Mouse (Mus musculus): ENCODE results near the gene Rpl35a.

Gene Rpl35a

DNA sequence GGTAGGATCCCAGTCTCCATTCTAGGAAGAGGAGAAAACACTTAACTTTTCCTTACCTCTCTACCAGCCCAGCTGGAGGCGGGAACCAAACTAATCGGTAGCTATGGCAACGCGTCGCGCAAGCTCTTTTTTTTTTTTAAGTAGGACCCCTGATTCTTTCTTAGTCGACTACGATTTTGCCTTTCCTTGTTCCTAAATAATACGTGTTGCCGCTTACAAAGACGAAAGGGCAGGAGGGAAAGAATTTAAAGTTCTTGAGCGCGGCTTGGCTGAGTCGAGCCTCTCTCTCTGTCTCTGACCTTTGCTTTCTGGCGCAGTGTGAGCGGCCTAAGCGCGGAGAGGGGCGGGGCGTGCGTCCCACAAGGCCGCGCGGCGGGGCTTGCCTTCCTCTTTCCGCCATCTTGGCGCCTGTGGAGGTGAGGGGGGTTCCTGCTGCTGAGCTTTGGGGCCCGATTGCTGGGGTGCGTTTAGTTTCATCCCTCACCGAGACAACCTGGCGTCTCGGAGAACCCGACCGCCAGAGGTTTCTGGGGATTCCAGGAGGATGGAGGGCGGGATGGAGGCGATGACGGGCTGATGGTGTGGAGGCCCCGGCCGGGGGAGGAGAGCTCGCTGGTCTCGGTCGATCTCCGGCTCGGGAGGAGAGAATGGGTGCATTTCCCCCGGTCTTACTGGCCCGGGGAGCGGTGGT is at the start of gene Rpl35a, which contains the start of gene Iqcg:
Gene Rpl35a (plus strand): TSS at position 359 of the 691 bp plus-strand sequence.
Gene Iqcg (minus strand): TSS at position 124 of the 691 bp plus-strand sequence.
- in situ Hi-C loops (cut with MboI; ENCODE audit: low sequenced_read_pairs): no loop called here

DNA sequence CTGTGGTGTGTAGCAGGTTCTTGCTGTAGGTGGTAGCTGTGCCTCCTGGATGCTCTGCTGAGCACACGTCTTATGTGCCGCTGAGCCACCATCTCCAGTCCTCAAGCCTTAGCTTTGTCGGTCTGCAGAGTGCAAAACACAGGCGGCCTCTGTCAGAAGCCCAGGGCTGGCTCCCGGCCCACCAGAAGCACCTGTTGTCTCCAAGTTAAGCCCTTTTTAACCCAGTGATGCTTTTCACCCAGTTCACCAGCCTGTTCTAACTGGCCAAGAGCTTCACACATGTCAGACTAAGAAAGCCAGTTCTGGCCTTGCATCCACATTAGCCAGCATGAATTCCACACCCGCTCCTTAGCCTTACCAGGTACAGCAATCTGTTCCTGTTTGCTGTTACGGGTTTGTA is 49.4 kb upstream of the Rpl35a start:
- in situ Hi-C loops (cut with MboI; ENCODE audit: low sequenced_read_pairs): no loop called here

DNA sequence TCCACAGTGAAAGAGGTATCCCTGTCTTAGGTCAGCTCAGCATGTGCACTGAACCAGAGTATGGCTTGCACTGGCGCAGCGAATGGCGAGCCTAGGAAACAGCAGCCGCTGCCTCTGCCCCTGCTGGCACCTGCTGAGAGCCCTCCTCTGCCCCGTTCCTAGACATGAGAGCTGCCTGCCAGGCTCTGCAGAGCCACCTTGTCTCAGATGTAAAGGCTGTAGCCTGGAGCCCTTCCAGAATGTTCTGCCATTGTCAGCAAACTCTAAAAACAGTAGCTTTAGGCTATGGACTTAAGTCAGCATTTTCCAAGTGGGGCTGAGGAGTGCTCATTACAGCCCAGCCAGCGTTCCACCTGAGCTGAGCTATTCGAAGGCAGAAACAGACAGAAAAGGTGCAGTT is 48.8 kb upstream of the Rpl35a start:
- in situ Hi-C loops (cut with MboI; ENCODE audit: low sequenced_read_pairs): no loop called here

DNA sequence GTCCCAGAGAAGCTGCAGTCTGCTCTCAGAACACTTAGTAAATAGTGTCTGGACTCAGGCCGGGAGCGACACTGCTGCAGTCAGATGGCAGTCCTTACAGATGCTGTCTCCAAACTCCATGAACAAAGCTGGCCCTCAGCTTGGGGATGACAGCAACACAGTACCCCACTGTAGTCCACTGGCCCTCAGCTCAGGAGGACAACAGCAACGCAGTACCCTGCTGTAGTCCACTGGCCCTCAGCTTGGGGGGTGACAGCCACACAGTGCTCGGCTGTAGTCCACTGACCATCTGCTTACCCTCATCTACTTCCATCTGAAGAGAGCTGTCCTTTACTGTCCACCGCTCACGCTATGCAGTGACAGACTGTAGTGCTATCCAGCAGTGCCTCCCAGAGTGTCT is 46.1 kb upstream of the Rpl35a start:
- in situ Hi-C loops (cut with MboI; ENCODE audit: low sequenced_read_pairs): no loop called here

- in situ Hi-C loops (cut with MboI; ENCODE audit: low sequenced_read_pairs): no loop called here
These were observed 42.5 kb upstream of the Rpl35a start for GRCm38 (mm10) chr16:33013801-33014200.

- in situ Hi-C loops (cut with MboI; ENCODE audit: low sequenced_read_pairs): no loop called here
These were observed 41.3 kb upstream of the Rpl35a start for GRCm38 (mm10) chr16:33014921-33015320.

- in situ Hi-C loops (cut with MboI; ENCODE audit: low sequenced_read_pairs): no loop called here
These were observed 40.8 kb upstream of the Rpl35a start for GRCm38 (mm10) chr16:33015396-33015907.

GRCm38 (mm10) chr16:33015986-33016385 is 40.3 kb upstream of the Rpl35a start:
- in situ Hi-C loops (cut with MboI; ENCODE audit: low sequenced_read_pairs): no loop called here

DNA sequence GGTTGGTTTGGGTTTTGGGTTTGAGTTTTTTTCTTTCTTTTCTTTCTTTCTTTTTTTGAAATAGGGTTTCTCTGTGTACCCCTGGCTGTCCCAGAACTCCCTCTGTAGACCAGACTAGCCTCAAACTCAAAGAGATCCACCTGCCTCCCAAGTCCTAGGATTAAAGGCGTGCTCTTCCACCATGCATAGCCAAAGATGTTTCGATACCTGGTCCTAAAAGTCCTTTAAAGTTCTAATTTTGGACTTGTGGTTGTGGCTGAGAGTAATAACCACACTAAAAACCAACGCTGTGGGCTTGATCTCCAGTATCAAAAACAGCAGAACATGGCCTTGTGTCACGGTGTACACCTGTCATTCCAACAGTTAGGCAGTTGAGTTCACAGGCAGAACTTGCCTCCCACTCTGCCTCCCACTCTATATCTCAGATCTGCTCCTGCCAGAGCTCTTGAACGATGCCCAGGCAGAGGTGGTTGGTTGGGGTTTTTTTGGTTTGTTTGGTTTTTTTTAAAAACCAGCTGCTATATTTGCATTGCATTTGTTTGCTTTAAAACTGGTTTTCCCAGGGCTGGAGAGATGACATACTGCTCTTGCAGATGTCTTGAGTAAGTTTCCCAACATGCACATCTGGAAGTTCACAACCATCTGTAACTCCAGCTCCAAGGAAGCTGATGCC is 38.4 kb upstream of the Rpl35a start:
- in situ Hi-C loops (cut with MboI; ENCODE audit: low sequenced_read_pairs): no loop called here

GRCm38 (mm10) chr16:33019117-33019770 is 37.0 kb upstream of the Rpl35a start:
- in situ Hi-C loops (cut with MboI; ENCODE audit: low sequenced_read_pairs): no loop called here

DNA sequence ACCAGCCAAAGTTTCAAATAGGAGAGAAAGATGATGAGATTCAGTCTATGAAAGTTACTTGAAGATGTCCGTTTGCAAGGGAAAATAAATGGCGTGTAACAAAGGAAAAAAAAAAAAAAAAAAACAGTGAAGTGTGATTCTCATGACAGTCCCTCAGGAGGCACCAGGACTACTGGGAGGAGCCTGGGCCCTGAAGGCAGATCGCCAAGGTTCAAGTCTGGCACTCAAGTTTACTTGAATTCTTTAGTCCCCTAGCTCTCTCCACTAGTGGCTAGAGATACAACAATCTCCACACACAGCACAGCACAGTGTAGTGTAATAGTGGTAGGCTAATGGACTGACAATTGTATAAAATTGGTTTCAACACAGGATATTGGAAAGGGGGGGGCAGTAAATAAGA is 34.9 kb upstream of the Rpl35a start:
- in situ Hi-C loops (cut with MboI; ENCODE audit: low sequenced_read_pairs): no loop called here

DNA sequence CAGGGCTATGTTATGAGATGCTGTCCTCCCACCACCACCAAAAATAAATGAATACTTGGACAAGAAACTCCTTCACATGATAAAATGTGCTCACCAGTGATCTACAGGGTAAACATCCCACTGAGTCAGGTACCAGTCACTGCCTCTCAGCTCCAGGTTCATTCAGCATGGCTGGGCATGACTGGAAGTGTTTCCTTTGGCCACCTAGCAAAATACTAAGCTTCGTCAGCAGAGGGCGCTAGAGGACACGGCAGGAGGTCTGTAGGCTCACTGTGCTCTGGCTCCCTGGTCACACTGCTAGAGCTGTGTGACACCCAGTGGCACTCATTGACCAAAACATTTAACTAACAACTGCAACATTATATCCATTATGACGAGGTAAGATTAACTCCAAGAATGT is 32.5 kb upstream of the Rpl35a start:
- in situ Hi-C loops (cut with MboI; ENCODE audit: low sequenced_read_pairs): no loop called here

DNA sequence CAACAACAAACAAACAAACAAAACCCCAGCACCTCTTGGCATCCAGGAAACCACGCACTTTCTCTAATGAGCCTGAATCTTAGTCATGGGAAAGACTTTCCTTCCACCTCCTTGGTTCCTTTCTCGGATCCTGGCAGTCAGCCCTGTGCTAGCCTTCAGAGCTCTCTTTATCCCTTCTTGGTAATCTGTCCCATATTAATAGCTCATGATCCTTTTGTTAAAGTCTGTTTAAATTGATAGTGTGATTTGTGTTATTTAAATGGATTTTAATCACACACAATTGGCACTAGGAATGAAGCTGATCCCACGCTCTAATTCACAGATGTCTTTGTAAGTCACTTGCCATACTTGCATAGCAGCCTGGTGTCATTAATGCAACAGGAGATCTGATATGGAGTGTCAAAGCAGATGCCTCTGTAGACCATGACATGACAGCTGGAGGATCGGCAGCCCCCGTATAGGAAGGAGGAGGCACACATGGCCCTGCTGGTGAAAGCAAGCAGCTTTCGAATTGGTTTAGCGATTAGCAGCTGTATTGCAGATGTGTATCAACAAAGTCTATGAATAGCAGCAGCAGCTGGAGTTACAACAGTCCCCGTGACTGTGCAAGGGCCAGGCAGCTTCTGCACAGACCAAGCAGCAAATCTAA is 31.7 kb upstream of the Rpl35a start:
- in situ Hi-C loops (cut with MboI; ENCODE audit: low sequenced_read_pairs): no loop called here

GRCm38 (mm10) chr16:33026357-33026756 is 29.9 kb upstream of the Rpl35a start:
- in situ Hi-C loops (cut with MboI; ENCODE audit: low sequenced_read_pairs): no loop called here

DNA sequence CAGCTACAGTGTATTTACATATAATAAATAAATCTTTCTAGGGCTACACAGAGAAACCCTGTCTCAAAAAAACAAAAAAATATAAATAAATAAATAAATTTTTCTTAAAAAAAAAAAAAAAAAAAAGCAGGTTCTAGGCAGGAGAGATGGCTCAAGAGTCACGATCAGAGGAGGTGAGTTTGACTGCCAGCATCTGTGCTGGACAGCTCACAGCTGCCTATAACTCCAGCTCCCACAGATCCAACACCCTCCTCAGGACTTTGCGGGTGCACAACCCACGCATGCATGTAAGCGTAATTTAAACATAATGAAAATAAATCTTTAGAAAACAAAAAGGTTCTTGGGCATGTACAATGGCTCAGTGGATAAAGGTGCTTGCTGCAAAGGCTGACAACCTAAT is 20.2 kb upstream of the Rpl35a start:
- in situ Hi-C loops (cut with MboI; ENCODE audit: low sequenced_read_pairs): no loop called here

DNA sequence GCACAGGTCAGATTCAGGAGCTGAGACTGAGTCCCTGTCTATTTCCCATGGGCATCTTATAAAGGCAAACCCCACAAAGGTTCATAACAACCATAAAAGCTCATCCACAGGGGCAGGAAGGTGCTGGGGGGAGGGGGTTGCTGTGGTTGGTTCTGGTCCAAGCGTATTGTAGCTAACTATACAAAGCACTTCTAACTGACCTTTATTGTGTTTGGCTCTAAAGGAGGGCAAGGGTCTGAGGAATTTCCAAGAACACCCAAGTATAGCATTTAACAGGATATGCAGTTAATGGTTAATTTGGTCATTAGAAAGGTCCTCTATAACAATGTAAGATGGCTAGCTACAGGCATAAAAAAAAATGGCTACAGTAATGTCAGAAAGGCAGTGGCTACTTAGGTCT is 13.6 kb upstream of the Rpl35a start:
- in situ Hi-C loops (cut with MboI; ENCODE audit: low sequenced_read_pairs): no loop called here

GRCm38 (mm10) chr16:33043268-33043667 is 13.0 kb upstream of the Rpl35a start:
- in situ Hi-C loops (cut with MboI; ENCODE audit: low sequenced_read_pairs): no loop called here

DNA sequence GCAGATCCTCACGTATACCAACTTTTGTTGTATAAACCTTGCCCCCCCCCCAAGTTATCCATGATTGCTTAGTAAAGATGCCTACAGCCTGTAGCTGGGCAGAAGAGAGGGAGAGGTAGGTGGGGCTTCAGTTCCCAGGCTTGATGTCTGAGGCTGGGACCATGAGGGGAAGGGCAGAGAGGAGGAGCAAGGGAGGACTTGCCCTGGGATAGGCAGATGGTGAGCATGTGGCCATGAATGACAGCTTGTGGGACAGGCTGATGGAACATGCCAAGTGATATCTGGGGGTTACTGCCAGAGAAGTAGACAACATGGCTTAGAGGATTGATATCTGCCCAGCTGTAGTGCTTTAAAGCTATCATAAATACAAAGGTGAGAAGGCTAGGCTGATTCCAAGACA is 8.2 kb upstream of the Rpl35a start:
- in situ Hi-C loops (cut with MboI; ENCODE audit: low sequenced_read_pairs): no loop called here

- in situ Hi-C loops (cut with MboI; ENCODE audit: low sequenced_read_pairs): no loop called here
These were observed 7.6 kb upstream of the Rpl35a start for GRCm38 (mm10) chr16:33048686-33049085.

DNA sequence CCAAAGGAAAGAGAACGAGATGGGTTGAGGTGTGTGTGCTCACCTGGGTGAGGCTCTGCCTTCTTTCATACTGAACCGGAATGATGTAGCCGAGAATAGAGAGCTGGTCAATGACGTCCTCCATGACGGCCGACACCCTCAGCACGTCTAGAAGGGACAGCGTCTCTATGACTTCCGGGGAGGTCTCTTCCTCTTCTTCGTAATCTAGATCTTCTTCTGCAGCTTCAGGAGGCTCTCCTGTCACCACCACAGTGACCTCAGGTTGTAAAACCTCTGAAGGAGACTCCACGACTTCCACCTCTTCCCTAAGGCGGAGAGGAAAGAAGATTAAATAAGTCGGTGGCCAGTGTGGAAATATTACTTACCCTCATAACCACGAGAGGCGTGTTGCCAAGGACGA is 6.4 kb upstream of the Rpl35a start:
- in situ Hi-C loops (cut with MboI; ENCODE audit: low sequenced_read_pairs): no loop called here

DNA sequence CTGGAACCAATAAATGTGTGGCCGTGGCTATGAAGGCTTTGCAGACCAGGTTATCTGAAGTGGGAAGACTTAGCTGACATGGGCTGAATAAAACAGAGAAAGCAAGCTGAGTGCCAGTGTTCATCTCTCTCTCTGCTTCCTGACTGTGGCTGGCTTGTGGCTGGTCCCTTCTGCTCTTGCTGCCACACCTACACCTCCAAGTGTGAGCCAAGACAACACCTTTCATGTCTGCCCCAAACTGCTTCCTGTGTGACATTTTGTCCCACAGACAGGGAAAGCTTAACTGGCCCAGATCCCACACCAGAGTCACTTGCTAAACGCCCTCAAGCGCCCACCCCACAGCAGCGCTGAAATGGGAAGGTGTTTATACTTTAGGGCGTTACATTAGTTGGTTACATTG is 3.1 kb upstream of the Rpl35a start:
- in situ Hi-C loops (cut with MboI; ENCODE audit: low sequenced_read_pairs): no loop called here

Data from CH12F3 (cell line).